ENCODE assay signal across 8 mouse cellular contexts in genomic region chr4:63545231-63545958, GRCm38 (mm10). TPM values are rescaled to one million over a fixed set of nuclear protein-coding genes. Genes with fewer than 3 reads are reported as not detected.
DNase-seq lines count a peak whose midpoint lies in the region; ATAC-seq and TF ChIP-seq lines count a peak whose summit lies in the region.

No protein-coding gene starts in this region.

- no peaks in the 10 kb centered on the region for H3K27me3 ChIP-seq in kidney, postnatal 0 days (ENCODE audit: insufficient read depth, low read length)
- no peaks in the 10 kb centered on the region for H3K27me3 ChIP-seq in embryonic facial prominence, embryonic 12.5 days
- H3K27me3 ChIP-seq in limb, embryonic 10.5 days (ENCODE audit: low read depth, poor library complexity, severe bottlenecking), result no peaks in the 10 kb centered on the region
- H3K27me3 ChIP-seq in myocyte (ENCODE audit: control insufficient read depth, insufficient read depth, insufficient read length), result no peaks in the 10 kb centered on the region

- peaks cover 21% of the 10 kb centered on the region for H3K4me1 ChIP-seq in kidney, postnatal 0 days (replicated peaks; ENCODE audit: insufficient read depth, low read length)
- H3K4me1 ChIP-seq in embryonic facial prominence, embryonic 12.5 days, result peaks cover 29% of the 10 kb centered on the region
- peaks cover 29% of the 10 kb centered on the region for H3K4me1 ChIP-seq in limb, embryonic 10.5 days

- peak overlapping the region; percentile 88 for H3K9ac ChIP-seq in kidney, postnatal 0 days (ENCODE audit: low read depth, low read length)
- peak overlapping the region; percentile 93 for H3K9ac ChIP-seq in embryonic facial prominence, embryonic 12.5 days

- no peak for ATAC-seq in kidney, postnatal 0 days (replicated peaks; ENCODE audit: low FRiP score, low read depth)
- ATAC-seq in embryonic facial prominence, embryonic 12.5 days (ENCODE audit: insufficient number of reproducible peaks, insufficient read depth, low FRiP score, low TSS enrichment), result no peak

- no peak for DNase-seq in kidney, postnatal 0 days (ENCODE audit: low spot score)
- no peak for DNase-seq in kidney, adult 9 months
- no peak for DNase-seq in limb, embryonic 10.5 days (ENCODE audit: low spot score)
- no peak for DNase-seq in urinary bladder, adult 2 months (ENCODE audit: low spot score)
- no peak for DNase-seq in right cerebral cortex, adult 18-20 months
- no peak for DNase-seq in MN1 (ENCODE audit: low spot score)

- no peak for TF ChIP-seq CTCF in kidney, postnatal 0 days (IDR thresholded peaks at IDR 0.05; ENCODE audit: low read depth)

- H3K4me2 ChIP-seq in kidney, postnatal 0 days (ENCODE audit: low read length), result peak overlapping the region; percentile 70
- peak overlapping the region; percentile 78 for H3K4me2 ChIP-seq in embryonic facial prominence, embryonic 12.5 days (replicated peaks)
- peak overlapping the region; percentile 96 for H3K4me2 ChIP-seq in myocyte (ENCODE audit: low read depth)

- peak overlapping the region; percentile 75 for H3K4me3 ChIP-seq in kidney, postnatal 0 days (replicated peaks; ENCODE audit: low read depth, low read length)
- peak overlapping the region; percentile 78 for H3K4me3 ChIP-seq in embryonic facial prominence, embryonic 12.5 days
- peak overlapping the region; percentile 94 for H3K4me3 ChIP-seq in limb, embryonic 10.5 days
- H3K4me3 ChIP-seq in myocyte, result peak overlapping the region; percentile 86

- H3K27ac ChIP-seq in kidney, postnatal 0 days, result peak overlapping the region; percentile 89
- H3K27ac ChIP-seq in embryonic facial prominence, embryonic 12.5 days, result peak overlapping the region; percentile 87
- peak overlapping the region; percentile 96 for H3K27ac ChIP-seq in limb, embryonic 10.5 days

- WGBS in kidney, postnatal 0 days, result 13% methylated on average over 26 of the region's 26 CpGs
- WGBS in embryonic facial prominence, embryonic 12.5 days, result 17% methylated on average over 26 of the region's 26 CpGs
- 26% methylated on average over 26 of the region's 26 CpGs for WGBS in limb, embryonic 10.5 days

- H3ac ChIP-seq in myocyte (ENCODE audit: control insufficient read depth, insufficient read length), result peak overlapping the region; percentile 51

- no peak for TF ChIP-seq POLR2A in myocyte (IDR thresholded peaks at IDR 0.05; ENCODE audit: insufficient read length, low read depth)

- no peaks in the 10 kb centered on the region for H3K9me3 ChIP-seq in kidney, postnatal 0 days (replicated peaks; ENCODE audit: low read length)
- H3K9me3 ChIP-seq in embryonic facial prominence, embryonic 12.5 days, result no peaks in the 10 kb centered on the region
- H3K9me3 ChIP-seq in limb, embryonic 10.5 days (replicated peaks), result no peaks in the 10 kb centered on the region

- H3K79me2 ChIP-seq in myocyte (ENCODE audit: control insufficient read depth, insufficient read depth), result peaks cover 47% of the 10 kb centered on the region

- H3K36me3 ChIP-seq in kidney, postnatal 0 days (ENCODE audit: insufficient read depth, low read length), result peaks cover 12% of the 10 kb centered on the region
- H3K36me3 ChIP-seq in embryonic facial prominence, embryonic 12.5 days, result peaks cover 17% of the 10 kb centered on the region
- peaks cover 22% of the 10 kb centered on the region for H3K36me3 ChIP-seq in limb, embryonic 10.5 days
- peaks cover 15% of the 10 kb centered on the region for H3K36me3 ChIP-seq in myocyte (ENCODE audit: control insufficient read depth, insufficient read depth)

TF ChIP-seq in myocyte, 11 proteins besides CTCF, POLR2A, EP300 and RAD21:
- TF ChIP-seq TCF3 (IDR thresholded peaks at IDR 0.05; ENCODE audit: insufficient read length, low read depth) (no peak), TCF12 (IDR thresholded peaks at IDR 0.05; ENCODE audit: insufficient read depth, poor library complexity, severe bottlenecking) (no peak), E2F4 (IDR thresholded peaks at IDR 0.05; ENCODE audit: insufficient read depth) (no peak), MYOD1 (IDR thresholded peaks at IDR 0.05; ENCODE audit: control insufficient read depth in 1 of 3, insufficient read length in 2 of 3, low read depth in 2 of 3) (no peak), CEBPB (IDR thresholded peaks at IDR 0.05; ENCODE audit: insufficient read depth, poor library complexity, severe bottlenecking) (no peak), MAX (IDR thresholded peaks at IDR 0.05; ENCODE audit: low read depth) (no peak), USF1 (IDR thresholded peaks at IDR 0.05; ENCODE audit: low read depth) (no peak), REST (IDR thresholded peaks at IDR 0.05; ENCODE audit: insufficient read depth, insufficient read length) (no peak), POLR2AphosphoS2 (IDR thresholded peaks at IDR 0.05; ENCODE audit: insufficient read length, low read depth) (no peak), MYOG (IDR thresholded peaks at IDR 0.05; ENCODE audit: control insufficient read depth in 1 of 3, insufficient read depth in 1 of 3, insufficient read length in 2 of 3, low read depth in 2 of 3) (no peak), SRF (IDR thresholded peaks at IDR 0.05; ENCODE audit: control insufficient read depth, insufficient read length, low read depth) (no peak)

RNA-seq across cellular contexts. Expression of gene Atp6v1g1, which starts 0.8 kb away (rescaled TPM):
- polyA plus RNA-seq in kidney, postnatal 0 days (2015; fragmentation: Nextera tagmentation; extraction: Ambion mirVana), result 405 and 416 TPM in 2 replicates
- 302 TPM in 2 replicates for polyA plus RNA-seq in embryonic facial prominence, embryonic 12.5 days (2016; fragmentation: Nextera tagmentation; extraction: Ambion mirVana)
- 204 and 239 TPM in 2 replicates for polyA plus RNA-seq in limb, embryonic 10.5 days (2016; fragmentation: Nextera tagmentation; extraction: Ambion mirVana)
- 447 TPM for polyA plus RNA-seq in myocyte (2012; fragmentation: generic; extraction: Trizol)
- polyA plus RNA-seq in urinary bladder, adult 2 months (2012; rRNA removed), result 115 and 120 TPM in 2 replicates

RNA-seq across cellular contexts. Expression of gene Tmem268, which starts 13.2 kb away (rescaled TPM):
- 5.3 and 5.4 TPM in 2 replicates for polyA plus RNA-seq in kidney, postnatal 0 days (2015; fragmentation: Nextera tagmentation; extraction: Ambion mirVana)
- 9.8 and 11.6 TPM in 2 replicates for polyA plus RNA-seq in embryonic facial prominence, embryonic 12.5 days (2016; fragmentation: Nextera tagmentation; extraction: Ambion mirVana)
- polyA plus RNA-seq in limb, embryonic 10.5 days (2016; fragmentation: Nextera tagmentation; extraction: Ambion mirVana), result 12.7 and 14.4 TPM in 2 replicates
- 19.5 TPM for polyA plus RNA-seq in myocyte (2012; fragmentation: generic; extraction: Trizol)
- polyA plus RNA-seq in urinary bladder, adult 2 months (2012; rRNA removed), result 9.2 and 9.9 TPM in 2 replicates

RNA-seq across cellular contexts. Expression of gene Whrn, which starts 49.6 kb away (rescaled TPM):
- polyA plus RNA-seq in kidney, postnatal 0 days (2015; fragmentation: Nextera tagmentation; extraction: Ambion mirVana), result 3.4 TPM in 2 replicates
- 7.1 and 8.6 TPM in 2 replicates for polyA plus RNA-seq in embryonic facial prominence, embryonic 12.5 days (2016; fragmentation: Nextera tagmentation; extraction: Ambion mirVana)
- polyA plus RNA-seq in limb, embryonic 10.5 days (2016; fragmentation: Nextera tagmentation; extraction: Ambion mirVana), result 8.5 and 13.9 TPM in 2 replicates
- polyA plus RNA-seq in myocyte (2012; fragmentation: generic; extraction: Trizol), result 18.8 TPM
- 4.7 and 4.8 TPM in 2 replicates for polyA plus RNA-seq in urinary bladder, adult 2 months (2012; rRNA removed)

RNA-seq across cellular contexts. Expression of gene Gm11213, which starts 59.7 kb away (rescaled TPM):
- not detected in 2 replicates for polyA plus RNA-seq in kidney, postnatal 0 days (2015; fragmentation: Nextera tagmentation; extraction: Ambion mirVana)
- not detected in 2 replicates for polyA plus RNA-seq in embryonic facial prominence, embryonic 12.5 days (2016; fragmentation: Nextera tagmentation; extraction: Ambion mirVana)
- not detected in 2 replicates for polyA plus RNA-seq in limb, embryonic 10.5 days (2016; fragmentation: Nextera tagmentation; extraction: Ambion mirVana)
- not detected for polyA plus RNA-seq in myocyte (2012; fragmentation: generic; extraction: Trizol)
- polyA plus RNA-seq in urinary bladder, adult 2 months (2012; rRNA removed), result not detected in 2 replicates
